Mouse (Mus musculus) liver, adult 2 months (tissue): ENCODE data around the gene Slc26a8.

Experiments used
- CTCF ChIP-seq: fragments of 200-500 bp; IDR thresholded peaks from 2 replicates; pipeline ENCODE4 v1.5.1; 2011; ENCODE audit warnings: low read depth, low read length, control low read depth
- POLR2A ChIP-seq: fragments of 200-500 bp; IDR thresholded peaks from 2 replicates; pipeline ENCODE4 v1.6.1; 2011; ENCODE audit warnings: low read length, control low read depth; ENCODE audit not compliant: insufficient read depth; ENCODE audit errors: extremely low read depth

- TF ChIP-seq CTCF (no peak), POLR2A (no peak)
Measured at GRCm38 (mm10) chr17:28712305-28712704, 22.3 kb upstream of the Slc26a8 start.
